Mouse (Mus musculus): ENCODE measurements around the gene Stk17b.
"Not testable (repeated sequence)": the region's sequence is repeated elsewhere in the genome, so short reads cannot be mapped to it uniquely, and the experiment has no call there.

Gene Stk17b

GRCm38 (mm10) chr1:53782079-53782478, 2.9 kb downstream of the Stk17b start:
- no peak for DNase-seq

GRCm38 (mm10) chr1:53781311-53781710, 3.7 kb downstream of the Stk17b start:
- no peak for DNase-seq

GRCm38 (mm10) chr1:53776176-53776905, 8.7 kb downstream of the Stk17b start:
- no peak for DNase-seq

- no peak for DNase-seq
These were observed 9.5 kb downstream of the Stk17b start for GRCm38 (mm10) chr1:53775545-53775944.

GRCm38 (mm10) chr1:53775036-53775435, 10.0 kb downstream of the Stk17b start:
- no peak for DNase-seq

- DNase-seq: no peak
These were observed 10.5 kb downstream of the Stk17b start for GRCm38 (mm10) chr1:53774571-53774970.

- DNase-seq: no peak
These were observed 11.0 kb downstream of the Stk17b start for GRCm38 (mm10) chr1:53773994-53774393.

- no peak for DNase-seq
These were observed 12.1 kb downstream of the Stk17b start for GRCm38 (mm10) chr1:53772967-53773366.

GRCm38 (mm10) chr1:53771476-53771875, 13.5 kb downstream of the Stk17b start:
- DNase-seq: no peak

- no peak for DNase-seq
These were observed 18.9 kb downstream of the Stk17b start for GRCm38 (mm10) chr1:53766112-53766511.

- DNase-seq: no peak
These were observed 27.7 kb downstream of the Stk17b start for GRCm38 (mm10) chr1:53757316-53757715.

GRCm38 (mm10) chr1:53753501-53753900, 31.5 kb downstream of the Stk17b start:
- DNase-seq: not testable (repeated sequence)

GRCm38 (mm10) chr1:53751144-53751543, 33.9 kb downstream of the Stk17b start:
- DNase-seq: no peak

- not testable (repeated sequence) for DNase-seq
These were observed 34.3 kb downstream of the Stk17b start for GRCm38 (mm10) chr1:53750697-53751096.

- not testable (repeated sequence) for DNase-seq
These were observed 35.1 kb downstream of the Stk17b start for GRCm38 (mm10) chr1:53749881-53750385.

- DNase-seq: no peak
These were observed 36.5 kb downstream of the Stk17b start for GRCm38 (mm10) chr1:53748571-53748970.

GRCm38 (mm10) chr1:53746001-53746400, 39.0 kb downstream of the Stk17b start:
- no peak for DNase-seq

- DNase-seq: no peak
These were observed 43.1 kb downstream of the Stk17b start for GRCm38 (mm10) chr1:53741742-53742458.

- no peak for DNase-seq
These were observed 44.2 kb downstream of the Stk17b start for GRCm38 (mm10) chr1:53740777-53741336.

GRCm38 (mm10) chr1:53740077-53740776, 44.8 kb downstream of the Stk17b start:
- DNase-seq: not testable (repeated sequence)

GRCm38 (mm10) chr1:53736583-53736982, 48.4 kb downstream of the Stk17b start:
- DNase-seq: no peak

- no peak for DNase-seq
These were observed 56.4 kb downstream of the Stk17b start for GRCm38 (mm10) chr1:53728489-53729225.

All from cerebellum, postnatal 36 days (tissue).